Mouse (Mus musculus) myocyte (in vitro differentiated cells): Measurements from ENCODE around the gene Slc2a2.

ENCODE experiments used
- CEBPB ChIP-seq: IDR thresholded peaks from 2 replicates; pipeline ENCODE4 v1.6.1; 2011; ENCODE audit warnings: mild to moderate bottlenecking, moderate library complexity; ENCODE audit not compliant: poor library complexity, insufficient read depth, severe bottlenecking
- E2F4 ChIP-seq: IDR thresholded peaks from one replicate; pipeline ENCODE4 v1.6.1; 2011; ENCODE audit warnings: mild to moderate bottlenecking, control low read depth, moderate library complexity; ENCODE audit not compliant: insufficient read depth
- MAX ChIP-seq: IDR thresholded peaks from one replicate; pipeline ENCODE4 v1.6.1; 2011; ENCODE audit warnings: low read depth, mild to moderate bottlenecking, control low read depth
- MYOD1 ChIP-seq, 3 experiments: IDR thresholded peaks; one replicate each; pipeline ENCODE4 v1.6.1; 2011; ENCODE audit warnings: control low read depth in 2 of 3, low read depth in 2 of 3, mild to moderate bottlenecking in 2 of 3, moderate library complexity in 1 of 3; ENCODE audit not compliant: insufficient read length in 2 of 3, control insufficient read depth in 1 of 3
- MYOG ChIP-seq, 3 experiments: IDR thresholded peaks; one replicate each; pipeline ENCODE4 v1.6.1; 2011; ENCODE audit warnings: control low read depth in 2 of 3, low read depth in 2 of 3, mild to moderate bottlenecking in 2 of 3; ENCODE audit not compliant: insufficient read length in 2 of 3, control insufficient read depth in 1 of 3, insufficient read depth in 1 of 3
- POLR2A ChIP-seq: IDR thresholded peaks from one replicate; pipeline ENCODE4 v1.6.1; 2011; ENCODE audit warnings: low read depth, mild to moderate bottlenecking, control low read depth, moderate library complexity; ENCODE audit not compliant: insufficient read length
- POLR2AphosphoS2 ChIP-seq: IDR thresholded peaks from one replicate; pipeline ENCODE4 v1.6.1; 2011; ENCODE audit warnings: low read depth, control low read depth; ENCODE audit not compliant: insufficient read length
- SRF ChIP-seq: IDR thresholded peaks from one replicate; pipeline ENCODE4 v1.6.1; 2011; ENCODE audit warnings: low read depth; ENCODE audit not compliant: control insufficient read depth, insufficient read length
- TCF12 ChIP-seq: IDR thresholded peaks from one replicate; pipeline ENCODE4 v1.6.1; 2011; ENCODE audit warnings: mild to moderate bottlenecking, control low read depth; ENCODE audit not compliant: poor library complexity, insufficient read depth, severe bottlenecking
- TCF3 ChIP-seq: IDR thresholded peaks from one replicate; pipeline ENCODE4 v1.6.1; 2011; ENCODE audit warnings: low read depth, control low read depth; ENCODE audit not compliant: insufficient read length
- USF1 ChIP-seq: IDR thresholded peaks from one replicate; pipeline ENCODE4 v1.6.1; 2011; ENCODE audit warnings: low read depth, mild to moderate bottlenecking, control low read depth, moderate library complexity

DNA sequence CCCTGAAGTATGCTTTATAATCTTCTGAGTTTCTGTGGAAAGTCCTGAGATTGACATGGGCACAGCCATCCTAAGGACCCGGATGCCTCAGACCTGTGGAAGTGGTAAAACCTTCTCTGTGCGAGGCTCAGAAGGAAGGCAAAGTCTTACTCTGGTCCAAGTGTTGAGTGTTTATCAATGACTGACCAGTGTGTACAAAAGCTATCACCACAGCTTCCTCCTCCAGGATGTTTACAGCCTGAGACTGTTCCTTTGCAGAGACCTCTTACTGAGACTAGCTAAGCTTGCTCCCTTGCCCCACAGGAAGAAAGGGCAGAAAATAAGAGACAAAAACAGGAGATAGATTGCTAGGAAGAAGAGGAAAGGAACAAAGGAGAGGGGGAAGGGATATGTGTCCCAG is 12.2 kb upstream of the Slc2a2 start:
- no peak for TF ChIP-seq POLR2A
- no peak for TF ChIP-seq MAX
- no peak for TF ChIP-seq POLR2AphosphoS2
- TF ChIP-seq SRF: no peak
- TF ChIP-seq E2F4: no peak
- TF ChIP-seq MYOD1 (IDR thresholded peaks at IDR 0.05; ENCODE audit: control insufficient read depth in 1 of 3, insufficient read length in 2 of 3, low read depth in 2 of 3): no peak
- no peak for TF ChIP-seq TCF3
- TF ChIP-seq TCF12: no peak
- TF ChIP-seq MYOG (IDR thresholded peaks at IDR 0.05; ENCODE audit: control insufficient read depth in 1 of 3, insufficient read depth in 1 of 3, insufficient read length in 2 of 3, low read depth in 2 of 3): no peak
- no peak for TF ChIP-seq USF1
- no peak for TF ChIP-seq CEBPB
